Mouse (Mus musculus) thymus, adult 2 months (tissue): ENCODE data around the gene Stab2. TPM values are rescaled to one million over a fixed set of nuclear protein-coding genes. Genes with fewer than 3 reads are reported as not detected.

ENCODE experiments used
- DNase-seq: peaks from one replicate; pipeline ENCODE4 v3.0.0; 2021
- H3K27ac ChIP-seq: fragments of 200-500 bp; 2 replicates; pipeline ENCODE4 v1.5.1; 2012; ENCODE audit warnings: low read length, control low read depth; ENCODE audit not compliant: control insufficient read depth, insufficient read depth
- H3K27me3 ChIP-seq: fragments of 200-500 bp; 2 replicates; pipeline ENCODE4 v1.6.1; 2012; ENCODE audit warnings: mild to moderate bottlenecking, low read length, moderate library complexity, mixed read lengths; ENCODE audit not compliant: control insufficient read depth, insufficient read depth
- H3K36me3 ChIP-seq: fragments of 200-500 bp; 2 replicates; pipeline ENCODE4 v1.6.1; 2012; ENCODE audit warnings: mild to moderate bottlenecking, low read length, moderate library complexity; ENCODE audit not compliant: control insufficient read depth, insufficient read depth
- H3K4me1 ChIP-seq: fragments of 200-500 bp; replicated peaks from 2 replicates; pipeline ENCODE4 v1.6.1; 2012; ENCODE audit warnings: low read length; ENCODE audit not compliant: control insufficient read depth, insufficient read depth
- H3K4me3 ChIP-seq: fragments of 200-500 bp; 2 replicates; pipeline ENCODE4 v1.5.1; 2012; ENCODE audit warnings: mild to moderate bottlenecking, low read length, control low read depth, moderate library complexity; ENCODE audit not compliant: control insufficient read depth, insufficient read depth
- CTCF ChIP-seq: fragments of 200-500 bp; IDR thresholded peaks from 2 replicates; pipeline ENCODE4 v1.5.1; 2012; ENCODE audit warnings: mild to moderate bottlenecking, control low read depth, low read length, moderate library complexity, borderline replicate concordance; ENCODE audit not compliant: control insufficient read depth, poor library complexity, insufficient read depth; ENCODE audit errors: extremely low read depth
- POLR2A ChIP-seq: fragments of 200-500 bp; IDR thresholded peaks from 2 replicates; pipeline ENCODE4 v1.6.1; 2012; ENCODE audit warnings: mild to moderate bottlenecking, low read length, control low read depth, moderate library complexity; ENCODE audit not compliant: control insufficient read depth, poor library complexity, insufficient read depth; ENCODE audit errors: extremely low read depth
- WGBS: fragments of 180-500 bp; shearing (Covaris S2); methylation state at CpG from one replicate; pipeline ENCODE4 v1.1.7; 2018; 5-methylcytosine and 5-hydroxymethylcytosine counted together
- polyA plus RNA-seq: library from polyadenylated mRNA; depleted of rRNA; stranded (reverse); fragments of >200 nt; gene quantifications from 2 replicates; pipeline ENCODE4 v1.2.3, GENCODE M21; 2012; rRNA removed

The Stab2 gene
- polyA plus RNA-seq: 7.2 and 8.5 TPM in 2 replicates

- Histone ChIP-seq H3K36me3 (no peaks in the 10 kb centered on the region), H3K4me1 (no peaks in the 10 kb centered on the region), H3K4me3 (no peak within 1 kb of the TSS), H3K27ac (no peak within 1 kb of the TSS), H3K27me3 (no peaks in the 10 kb centered on the region)
- 62% methylated on average over 8 of the region's 8 CpGs for WGBS
- DNase-seq: no peak
- TF ChIP-seq POLR2A: no peak
- TF ChIP-seq CTCF: no peak
Measured at GRCm38 (mm10) chr10:87007385-87008214, at the start of gene Stab2. Gene Stab2, minus strand, starts transcription at chr10:87008025.

DNA sequence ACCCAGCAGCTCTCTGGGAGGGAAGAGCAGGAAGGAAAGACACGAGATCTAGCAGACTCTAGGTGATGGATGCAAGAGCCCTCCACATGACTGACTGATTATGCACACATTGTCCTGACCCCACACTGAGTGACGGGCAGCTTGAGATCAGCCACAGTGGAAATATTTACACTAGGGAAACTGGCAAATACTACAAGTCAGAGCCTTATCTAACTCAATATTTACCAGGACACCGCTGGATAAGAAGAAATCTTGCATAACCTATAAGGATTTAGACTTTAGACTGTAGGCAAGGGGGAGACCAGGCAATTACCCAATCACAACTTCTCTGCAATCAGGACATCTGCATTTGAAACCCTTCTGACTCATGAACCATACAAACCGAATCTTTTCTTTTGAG lies 43.9 kb upstream of the Stab2 start:
- no peak for TF ChIP-seq POLR2A
- no peak for TF ChIP-seq CTCF
- no peaks in the 10 kb centered on the region for H3K27me3 ChIP-seq
- 78% methylated on average over 4 of the region's 4 CpGs for WGBS
- H3K4me1 ChIP-seq: no peaks in the 10 kb centered on the region
- no peak overlapping the region for H3K4me3 ChIP-seq
- no peak for DNase-seq
- no peak overlapping the region for H3K27ac ChIP-seq
- no peaks in the 10 kb centered on the region for H3K36me3 ChIP-seq

GRCm38 (mm10) chr10:87049179-87049578 lies 41.4 kb upstream of the Stab2 start:
- no peaks in the 10 kb centered on the region for H3K4me1 ChIP-seq
- no peaks in the 10 kb centered on the region; the same call in 1 of the 2 replicates for H3K27me3 ChIP-seq
- H3K4me3 ChIP-seq: no peak overlapping the region
- H3K36me3 ChIP-seq: no peaks in the 10 kb centered on the region
- 83% methylated on average over 3 of the region's 3 CpGs for WGBS
- TF ChIP-seq CTCF (no peak), POLR2A (no peak)
- no peak overlapping the region for H3K27ac ChIP-seq
- DNase-seq: no peak

- WGBS: 91% methylated on average over 10 of the region's 10 CpGs
- DNase-seq: peak; percentile 38
- Histone ChIP-seq H3K27ac (no peak overlapping the region), H3K36me3 (no peaks in the 10 kb centered on the region), H3K4me1 (no peaks in the 10 kb centered on the region), H3K27me3 (no peaks in the 10 kb centered on the region; the same call in 1 of the 2 replicates), H3K4me3 (no peak overlapping the region)
- TF ChIP-seq CTCF (peak; percentile 52; the same call in 1 of the 2 replicates), POLR2A (no peak)
Measured at GRCm38 (mm10) chr10:87046931-87047468, 39.2 kb upstream of the Stab2 start.

- no peaks in the 10 kb centered on the region for H3K4me1 ChIP-seq
- H3K27me3 ChIP-seq: no peaks in the 10 kb centered on the region; the same call in 1 of the 2 replicates
- TF ChIP-seq POLR2A (no peak), CTCF (no peak)
- H3K4me3 ChIP-seq: no peak overlapping the region
- no peak for DNase-seq
- no peak overlapping the region for H3K27ac ChIP-seq
- no peaks in the 10 kb centered on the region for H3K36me3 ChIP-seq
- 79% methylated on average over 6 of the region's 6 CpGs for WGBS
Measured at GRCm38 (mm10) chr10:87046469-87046868, 38.6 kb upstream of the Stab2 start.

DNA sequence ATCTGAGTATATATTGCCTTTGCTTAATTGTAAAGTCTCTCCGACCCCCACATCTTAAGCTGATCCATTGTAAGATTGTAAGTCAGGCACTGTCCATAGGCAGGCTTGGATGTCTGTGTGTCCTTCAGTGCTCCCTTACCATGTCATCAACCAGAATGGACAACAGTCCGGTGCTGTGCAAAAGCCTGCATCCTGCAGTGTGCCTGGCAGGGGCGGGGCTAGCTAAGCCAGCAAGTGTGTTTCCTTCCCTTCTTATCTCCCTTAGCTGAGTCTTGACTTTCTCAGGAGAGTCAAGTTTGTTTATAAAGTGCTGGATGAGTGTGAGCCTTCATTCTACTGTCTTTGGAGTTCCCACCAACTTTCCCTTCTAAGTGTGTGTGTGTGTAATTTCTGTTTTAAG lies 37.4 kb upstream of the Stab2 start:
- H3K36me3 ChIP-seq: no peaks in the 10 kb centered on the region
- H3K27ac ChIP-seq: no peak overlapping the region
- TF ChIP-seq POLR2A: no peak
- TF ChIP-seq CTCF: no peak
- no peaks in the 10 kb centered on the region; the same call in 1 of the 2 replicates for H3K27me3 ChIP-seq
- H3K4me3 ChIP-seq: no peak overlapping the region
- H3K4me1 ChIP-seq: no peaks in the 10 kb centered on the region
- WGBS: 59% methylated on average over 3 of the region's 3 CpGs
- DNase-seq: no peak

GRCm38 (mm10) chr10:87041265-87041664 lies 33.4 kb upstream of the Stab2 start:
- no peak for TF ChIP-seq CTCF
- no peak for TF ChIP-seq POLR2A
- no peak overlapping the region for H3K4me3 ChIP-seq
- no peak for DNase-seq
- H3K4me1 ChIP-seq: no peaks in the 10 kb centered on the region
- H3K27ac ChIP-seq: no peak overlapping the region
- 91% methylated on average over 7 of the region's 7 CpGs for WGBS
- H3K27me3 ChIP-seq: no peaks in the 10 kb centered on the region; the same call in 1 of the 2 replicates
- no peaks in the 10 kb centered on the region for H3K36me3 ChIP-seq
